Mouse (Mus musculus): Measurements from ENCODE around the gene Manea. TPM values are rescaled to one million over a fixed set of nuclear protein-coding genes. Genes with fewer than 3 reads are reported as not detected.

The Manea gene
- total RNA-seq (2023; ENCODE audit: inconsistent age) = 68.9 to 74.0 TPM (median 72.7 TPM) in 4 replicates

GRCm38 (mm10) chr4:26346443-26347106, at the start of gene Manea:
TSS of gene Manea (minus strand) at chr4:26346891.

Measured in B cell, adult (primary cell).